Mouse (Mus musculus) CH12.LX (cell line): Measurements from ENCODE around the gene Dlgap1.

Experiments used
- CTCF ChIP-seq, 2 experiments: IDR thresholded peaks in 1 of 2; conservative IDR thresholded peaks in 1 of 2; 2 replicates each; pipeline ENCODE4 v1.5.1; 2011 to 2012; ENCODE audit warnings: low read depth in 2 of 2, low read length in 2 of 2, improper control_type of control experiment in 1 of 2, inconsistent platforms in 1 of 2, mild to moderate bottlenecking in 1 of 2, moderate library complexity in 1 of 2
- GABPA ChIP-seq: IDR thresholded peaks from 2 replicates; pipeline ENCODE4 v1.6.1; 2012; ENCODE audit warnings: low read depth, low read length, improper control_type of control experiment, inconsistent platforms; ENCODE audit not compliant: insufficient replicate concordance
- POLR2A ChIP-seq: IDR thresholded peaks from 2 replicates; pipeline ENCODE4 v1.6.1; 2011; ENCODE audit warnings: low read depth, mild to moderate bottlenecking, improper control_type of control experiment, low read length

DNA sequence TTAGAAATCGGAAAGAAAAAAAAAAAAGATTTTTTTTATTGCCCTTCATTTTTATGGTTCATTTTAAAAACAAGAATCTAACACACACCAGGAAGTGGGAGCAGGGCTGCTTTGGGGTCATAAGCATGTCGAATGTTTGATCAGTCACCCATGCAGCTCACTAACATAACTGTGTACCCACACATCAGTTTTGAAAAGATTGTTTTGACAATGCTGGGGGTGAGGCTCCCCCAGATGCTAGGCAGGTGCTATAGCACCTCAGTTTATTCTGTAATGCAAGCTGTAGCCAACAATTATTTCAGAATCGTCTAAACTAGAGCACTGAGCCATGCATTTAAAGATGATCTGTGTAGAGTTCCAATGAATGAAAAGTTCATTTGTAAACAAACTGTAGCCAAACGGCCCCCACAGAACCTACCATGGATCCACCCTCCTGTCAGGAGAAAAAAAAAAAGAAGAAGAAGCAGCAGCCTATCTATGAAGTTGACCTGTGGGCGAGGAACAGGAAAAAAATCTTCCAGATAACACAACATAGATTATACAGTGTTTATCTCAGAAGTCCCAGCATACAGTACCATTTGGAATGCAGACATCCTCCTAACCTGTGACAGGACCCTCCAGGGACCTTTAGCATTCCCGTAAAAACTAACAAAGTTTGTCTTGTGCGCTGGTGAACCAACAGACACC lies 780.2 kb downstream of the Dlgap1 start:
- TF ChIP-seq POLR2A, result no peak
- no peak for TF ChIP-seq CTCF (conservative IDR thresholded peaks at IDR 0.05 in 1 of 2, IDR thresholded peaks at IDR 0.05 in 1 of 2; ENCODE audit: low read depth in 2 of 2, low read length in 2 of 2)
- TF ChIP-seq GABPA, result no peak
